Mouse (Mus musculus) MEL (cell line): Measurements from ENCODE around the gene Tmcc3. TPM values are rescaled to one million over a fixed set of nuclear protein-coding genes. Genes with fewer than 3 reads are reported as not detected.

Source experiments
- DNase-seq: peaks from one replicate; pipeline ENCODE4 v3.0.0; 2011; ENCODE audit warnings: low read depth, low spot score
- H3K27ac ChIP-seq: 2 replicates; pipeline ENCODE4 v1.5.1; 2012; ENCODE audit warnings: low read depth, mild to moderate bottlenecking, control low read depth, low read length, moderate library complexity; ENCODE audit not compliant: control insufficient read depth
- H3K27me3 ChIP-seq, 2 experiments: fragments of 150-350 bp in 1 of 2; sonication (generic) in 1 of 2; 2 replicates each; pipeline ENCODE4 v1.6.1; 2012; ENCODE audit warnings: low read length in 2 of 2, mild to moderate bottlenecking in 2 of 2, improper control_type of control experiment in 1 of 2, moderate library complexity in 1 of 2; ENCODE audit not compliant: insufficient read depth in 2 of 2, control insufficient read depth in 1 of 2
- H3K36me3 ChIP-seq, 2 experiments: 2 replicates each; pipeline ENCODE4 v1.6.1; 2012 to 2014; ENCODE audit warnings: low read length in 2 of 2, improper control_type of control experiment in 1 of 2, inconsistent platforms in 1 of 2, mild to moderate bottlenecking in 1 of 2; ENCODE audit not compliant: insufficient read depth in 2 of 2, control insufficient read depth in 1 of 2
- H3K4me1 ChIP-seq, 2 experiments: fragments of 150-350 bp in 1 of 2; sonication (generic) in 1 of 2; 2 replicates each; pipeline ENCODE4 v1.6.1; 2012; ENCODE audit warnings: low read length in 2 of 2, improper control_type of control experiment in 1 of 2, mild to moderate bottlenecking in 1 of 2; ENCODE audit not compliant: insufficient read depth in 2 of 2, control insufficient read depth in 1 of 2
- H3K4me3 ChIP-seq, 2 experiments: fragments of 150-350 bp in 1 of 2; sonication (generic) in 1 of 2; 2 replicates each; pipeline ENCODE4 v1.5.1; 2012; ENCODE audit warnings: low read depth in 2 of 2, low read length in 2 of 2, mild to moderate bottlenecking in 2 of 2, moderate library complexity in 2 of 2, control low read depth in 1 of 2, improper control_type of control experiment in 1 of 2; ENCODE audit not compliant: control insufficient read depth in 1 of 2, insufficient read depth in 1 of 2
- H3K79me2 ChIP-seq: 2 replicates; pipeline ENCODE4 v1.6.1; 2012; ENCODE audit warnings: mild to moderate bottlenecking, low read length, moderate library complexity; ENCODE audit not compliant: control insufficient read depth, poor library complexity, insufficient read depth
- H3K9ac ChIP-seq: 2 replicates; pipeline ENCODE4 v1.6.1; 2012; ENCODE audit warnings: low read depth, mild to moderate bottlenecking, control low read depth, low read length, moderate library complexity; ENCODE audit not compliant: control insufficient read depth, poor library complexity, severe bottlenecking
- H3K9me3 ChIP-seq: fragments of 150-350 bp; sonication (generic); replicated peaks from 2 replicates; pipeline ENCODE4 v1.6.1; 2012; ENCODE audit warnings: mild to moderate bottlenecking, low read length, improper control_type of control experiment, moderate library complexity; ENCODE audit not compliant: insufficient read depth
- BHLHE40 ChIP-seq: IDR thresholded peaks from 2 replicates; pipeline ENCODE4 v1.6.1; 2012; ENCODE audit warnings: low read depth, mild to moderate bottlenecking, inconsistent platforms, low read length, improper control_type of control experiment, borderline replicate concordance
- CHD2 ChIP-seq: IDR thresholded peaks from 2 replicates; pipeline ENCODE4 v1.6.1; 2011; ENCODE audit warnings: low read length, improper control_type of control experiment
- CTCF ChIP-seq, 3 experiments: IDR thresholded peaks in 2 of 3; conservative IDR thresholded peaks in 1 of 3; 2 replicates each; pipeline ENCODE4 v1.5.1; 2011 to 2012; ENCODE audit warnings: low read length in 3 of 3, low read depth in 2 of 3, mild to moderate bottlenecking in 2 of 3, improper control_type of control experiment in 1 of 3, inconsistent platforms in 1 of 3, mixed read lengths in 1 of 3, moderate library complexity in 1 of 3; ENCODE audit not compliant: control insufficient read depth in 1 of 3, insufficient read depth in 1 of 3, poor library complexity in 1 of 3, severe bottlenecking in 1 of 3
- ELF1 ChIP-seq: IDR thresholded peaks from 2 replicates; pipeline ENCODE4 v1.6.1; 2014; ENCODE audit warnings: low read depth, mild to moderate bottlenecking, inconsistent platforms, low read length, improper control_type of control experiment, moderate library complexity
- EP300 ChIP-seq, 2 experiments: IDR thresholded peaks; 2 replicates each; pipeline ENCODE4 v1.6.1; 2011; ENCODE audit warnings: improper control_type of control experiment in 2 of 2, low read length in 2 of 2, low read depth in 1 of 2, mild to moderate bottlenecking in 1 of 2
- ETS1 ChIP-seq: IDR thresholded peaks from 2 replicates; pipeline ENCODE4 v1.6.1; 2012; ENCODE audit warnings: low read depth, mild to moderate bottlenecking, inconsistent platforms, low read length, improper control_type of control experiment, moderate library complexity
- GABPA ChIP-seq: IDR thresholded peaks from 2 replicates; pipeline ENCODE4 v1.6.1; 2012; ENCODE audit warnings: low read depth, mild to moderate bottlenecking, inconsistent platforms, low read length, improper control_type of control experiment, moderate library complexity
- GATA1 ChIP-seq: IDR thresholded peaks from 2 replicates; pipeline ENCODE4 v1.6.1; 2011; ENCODE audit warnings: low read depth, low read length, improper control_type of control experiment
- HCFC1 ChIP-seq: IDR thresholded peaks from 2 replicates; pipeline ENCODE4 v1.6.1; 2012; ENCODE audit warnings: low read depth, mild to moderate bottlenecking, inconsistent platforms, low read length, improper control_type of control experiment, moderate library complexity
- JUND ChIP-seq: IDR thresholded peaks from 2 replicates; pipeline ENCODE4 v1.6.1; 2011; ENCODE audit warnings: low read depth, mild to moderate bottlenecking, improper control_type of control experiment, low read length
- KAT2A ChIP-seq: conservative IDR thresholded peaks from 2 replicates; pipeline ENCODE4 v1.6.1; 2012; ENCODE audit warnings: low read depth, low read length, improper control_type of control experiment, inconsistent platforms
- MAFK ChIP-seq: IDR thresholded peaks from 2 replicates; pipeline ENCODE4 v1.6.1; 2011; ENCODE audit warnings: low read depth, mild to moderate bottlenecking, low read length, improper control_type of control experiment, borderline replicate concordance
- MAX ChIP-seq: IDR thresholded peaks from 2 replicates; pipeline ENCODE4 v1.6.1; 2011; ENCODE audit warnings: low read length, improper control_type of control experiment
- MAZ ChIP-seq: IDR thresholded peaks from 2 replicates; pipeline ENCODE4 v1.6.1; 2012; ENCODE audit warnings: low read depth, mild to moderate bottlenecking, inconsistent platforms, low read length, improper control_type of control experiment
- MEF2A ChIP-seq: IDR thresholded peaks from 2 replicates; pipeline ENCODE4 v1.6.1; 2014; ENCODE audit warnings: low read depth, mild to moderate bottlenecking, inconsistent platforms, low read length, improper control_type of control experiment; ENCODE audit not compliant: poor library complexity, insufficient replicate concordance, severe bottlenecking; ENCODE audit errors: extremely low read depth
- MXI1 ChIP-seq: IDR thresholded peaks from 2 replicates; pipeline ENCODE4 v1.6.1; 2011; ENCODE audit warnings: mild to moderate bottlenecking, low read depth, low read length, improper control_type of control experiment
- MYB ChIP-seq: IDR thresholded peaks from 2 replicates; pipeline ENCODE4 v1.6.1; 2011; ENCODE audit warnings: mild to moderate bottlenecking, low read depth, low read length, improper control_type of control experiment
- MYC ChIP-seq: IDR thresholded peaks from 2 replicates; pipeline ENCODE4 v1.6.1; 2011; ENCODE audit warnings: low read depth, mild to moderate bottlenecking, low read length, improper control_type of control experiment, moderate library complexity
- NRF1 ChIP-seq: IDR thresholded peaks from 2 replicates; pipeline ENCODE4 v1.6.1; 2014; ENCODE audit warnings: low read depth, mild to moderate bottlenecking, inconsistent platforms, low read length, improper control_type of control experiment, moderate library complexity; ENCODE audit not compliant: poor library complexity, insufficient read depth, severe bottlenecking
- POLR2AphosphoS2 ChIP-seq: IDR thresholded peaks from 2 replicates; pipeline ENCODE4 v1.6.1; 2011; ENCODE audit warnings: low read length, improper control_type of control experiment
- RAD21 ChIP-seq: IDR thresholded peaks from 2 replicates; pipeline ENCODE4 v1.6.1; 2011; ENCODE audit warnings: mild to moderate bottlenecking, low read depth, low read length, improper control_type of control experiment
- RCOR1 ChIP-seq: IDR thresholded peaks from 2 replicates; pipeline ENCODE4 v1.6.1; 2012; ENCODE audit warnings: low read depth, mild to moderate bottlenecking, inconsistent platforms, low read length, improper control_type of control experiment
- SIN3A ChIP-seq: IDR thresholded peaks from 2 replicates; pipeline ENCODE4 v1.6.1; 2012; ENCODE audit warnings: low read length, improper control_type of control experiment, inconsistent platforms
- TCF12 ChIP-seq: IDR thresholded peaks from 2 replicates; pipeline ENCODE4 v1.6.1; 2014; ENCODE audit warnings: low read depth, mild to moderate bottlenecking, inconsistent platforms, low read length, improper control_type of control experiment, moderate library complexity
- UBTF ChIP-seq: IDR thresholded peaks from 2 replicates; pipeline ENCODE4 v1.6.1; 2012; ENCODE audit warnings: low read depth, mild to moderate bottlenecking, inconsistent platforms, low read length, improper control_type of control experiment, moderate library complexity, borderline replicate concordance; ENCODE audit not compliant: insufficient read depth
- USF1 ChIP-seq: IDR thresholded peaks from 2 replicates; pipeline ENCODE4 v1.6.1; 2014; ENCODE audit warnings: low read depth, mild to moderate bottlenecking, inconsistent platforms, low read length, improper control_type of control experiment, moderate library complexity
- ZC3H11A ChIP-seq: IDR thresholded peaks from 2 replicates; pipeline ENCODE4 v1.6.1; 2012; ENCODE audit warnings: low read depth, mild to moderate bottlenecking, inconsistent platforms, low read length, improper control_type of control experiment
- ZKSCAN1 ChIP-seq: IDR thresholded peaks from 2 replicates; pipeline ENCODE4 v1.6.1; 2012; ENCODE audit warnings: low read depth, mild to moderate bottlenecking, inconsistent platforms, low read length, improper control_type of control experiment, moderate library complexity
- ZNF384 ChIP-seq: IDR thresholded peaks from 2 replicates; pipeline ENCODE4 v1.6.1; 2012; ENCODE audit warnings: low read depth, mild to moderate bottlenecking, inconsistent platforms, low read length, improper control_type of control experiment
- polyA plus RNA-seq, 2 experiments: library from polyadenylated mRNA; stranded (reverse) in 1 of 2; unstranded in 1 of 2; fragments of >175 nt in 1 of 2; fragments of >200 nt in 1 of 2; gene quantifications; 2 replicates each; pipeline versions ENCODE4 v1.2.1 to v1.2.4; 2012; ENCODE audit warnings: low replicate concordance in 2 of 2, low read depth in 1 of 2; ENCODE audit not compliant: insufficient read length in 2 of 2, insufficient read depth in 1 of 2, missing spikeins in 1 of 2
- total RNA-seq: library from RNA; depleted of rRNA; stranded (reverse); fragments of 300-350 nt; gene quantifications from 2 replicates; pipeline ENCODE4 v1.2.3, GENCODE M21; 2012

Tmcc3 gene
- total and polyA plus RNA-seq, 3 experiments, result 1.3 to 2.6 TPM; not detected in 1

DNA sequence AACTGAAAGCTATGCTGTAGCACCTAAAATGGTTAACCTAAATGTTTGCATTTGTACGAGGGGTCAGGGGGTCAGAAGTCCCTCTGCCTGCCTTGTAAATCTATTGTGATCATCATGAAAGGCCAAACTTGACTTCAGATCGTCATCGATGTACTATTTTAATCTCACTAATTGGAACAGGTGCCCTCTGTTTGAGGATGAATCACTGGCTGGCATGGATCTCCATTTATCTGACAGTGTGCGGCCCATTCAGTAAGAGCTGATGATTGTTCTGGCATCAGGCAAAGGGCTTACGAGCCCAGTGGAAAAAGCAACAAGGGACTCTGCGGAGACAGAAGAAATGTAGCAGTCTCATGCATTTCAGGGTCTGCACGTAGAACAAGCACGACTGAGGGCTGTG, 215.1 kb downstream of the Tmcc3 start:
- no peak for DNase-seq
- Histone ChIP-seq H3K27ac (peak overlapping the region; percentile 68), H3K9me3 (no peaks in the 10 kb centered on the region), H3K27me3 (no peaks in the 10 kb centered on the region), H3K4me1 (peaks cover 31 to 33% of the 10 kb centered on the region in 2 experiments), H3K9ac (peak overlapping the region; percentile 15; the same call in 1 of the 2 replicates), H3K4me3 (no peak overlapping the region), H3K79me2 (peaks cover under 1% of the 10 kb centered on the region; the same call in 1 of the 2 replicates), H3K36me3 (peaks cover 0 to 33% of the 10 kb centered on the region in 2 experiments; a peak in 2 of 4 replicates)
- TF ChIP-seq MXI1 (no peak), BHLHE40 (no peak), GATA1 (no peak), NRF1 (no peak), MAZ (no peak), UBTF (no peak), CHD2 (no peak), ZKSCAN1 (no peak), TCF12 (no peak), EP300 (IDR thresholded peaks at IDR 0.05; ENCODE audit: low read depth in 1 of 2, low read length in 2 of 2) (no peak), ZC3H11A (no peak), CTCF (IDR thresholded peaks at IDR 0.05 in 2 of 3, conservative IDR thresholded peaks at IDR 0.05 in 1 of 3; ENCODE audit: control insufficient read depth in 1 of 3, insufficient read depth in 1 of 3, low read depth in 2 of 3, low read length in 3 of 3, poor library complexity in 1 of 3, severe bottlenecking in 1 of 3) (no peak), USF1 (no peak), ZNF384 (no peak)

DNA sequence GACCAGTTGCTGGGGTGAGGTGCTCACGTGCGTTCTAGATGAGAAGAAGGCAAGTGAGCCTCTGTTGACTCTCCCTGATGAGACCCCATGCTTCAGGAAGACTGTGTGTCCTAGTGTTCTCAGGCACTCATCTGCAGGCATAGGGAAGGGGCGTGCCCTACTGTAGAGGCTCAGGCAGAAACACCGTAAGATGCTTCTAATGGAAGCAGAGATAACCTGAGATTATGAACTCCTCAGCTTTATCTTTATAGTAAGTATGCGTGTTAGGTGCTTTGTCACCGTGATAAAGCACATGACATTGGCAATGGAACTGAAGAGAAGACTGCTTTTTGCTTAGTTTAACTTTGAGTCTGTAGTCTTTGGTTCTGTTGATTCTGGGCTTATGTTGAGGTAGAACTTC, 215.5 kb downstream of the Tmcc3 start:
- H3K4me1 ChIP-seq, result peaks cover 28 to 29% of the 10 kb centered on the region in 2 experiments
- H3K27ac ChIP-seq, result peak overlapping the region; percentile 87
- DNase-seq, result peak; percentile 70
- TF ChIP-seq HCFC1 (0 out of 2 replicates have a peak, but pooled peaks have one; percentile 23), CHD2 (no peak), MAFK (peak; percentile 53; the same call in 1 of the 2 replicates), KAT2A (no peak), MEF2A (no peak), TCF12 (peak; percentile 91), MYB (no peak), EP300 (IDR thresholded peaks at IDR 0.05; ENCODE audit: low read depth in 1 of 2, low read length in 2 of 2) (peak; percentile 90), MXI1 (peak; percentile 64), GABPA (peak; percentile 94), RAD21 (no peak), BHLHE40 (peak; percentile 83), MAZ (no peak), MAX (peak; percentile 54; the same call in 1 of the 2 replicates), JUND (no peak), ETS1 (peak; percentile 88), NRF1 (no peak), ELF1 (no peak), USF1 (peak; percentile 62), ZC3H11A (no peak), POLR2AphosphoS2 (no peak), SIN3A (peak; percentile 68), RCOR1 (peak; percentile 81), MYC (peak; percentile 64; the same call in 1 of the 2 replicates), ZKSCAN1 (no peak), CTCF (IDR thresholded peaks at IDR 0.05 in 2 of 3, conservative IDR thresholded peaks at IDR 0.05 in 1 of 3; ENCODE audit: control insufficient read depth in 1 of 3, insufficient read depth in 1 of 3, low read depth in 2 of 3, low read length in 3 of 3, poor library complexity in 1 of 3, severe bottlenecking in 1 of 3) (no peak)

More for the DNA sequence above, 215.5 kb downstream of the Tmcc3 start:
- Histone ChIP-seq H3K9me3 (no peaks in the 10 kb centered on the region), H3K79me2 (no peaks in the 10 kb centered on the region), H3K27me3 (no peaks in the 10 kb centered on the region), H3K9ac (peak overlapping the region; percentile 32), H3K4me3 (no peak overlapping the region; a peak in 1 of 4 replicates), H3K36me3 (peaks cover 0 to 29% of the 10 kb centered on the region in 2 experiments; a peak in 2 of 4 replicates)
